Mouse (Mus musculus) layer of hippocampus, postnatal 10 days (tissue): Measurements from ENCODE around the gene Lsamp. TPM values are rescaled to one million over a fixed set of nuclear protein-coding genes. Genes with fewer than 3 reads are reported as not detected.

Source experiments
- DNase-seq, 2 experiments: peaks; one replicate each; pipeline ENCODE4 v3.0.0; 2021; ENCODE audit warnings: low spot score in 2 of 2
- total RNA-seq, 2 experiments: library from RNA; stranded (reverse); gene quantifications; 2 replicates each; pipeline ENCODE4 v1.2.3; 2021

Lsamp gene
- total RNA-seq, 2 experiments from 2014 or later: 527 to 565 TPM

- DNase-seq: no peak
Measured at GRCm38 (mm10) chr16:42016791-42017643, 2032.9 kb downstream of the Lsamp start.

- DNase-seq: no peak
Measured at GRCm38 (mm10) chr16:42022566-42022965, 2038.4 kb downstream of the Lsamp start.

- no peak for DNase-seq
Measured at GRCm38 (mm10) chr16:42032030-42032429, 2047.9 kb downstream of the Lsamp start.

GRCm38 (mm10) chr16:42033449-42033848 is 2049.3 kb downstream of the Lsamp start:
- DNase-seq: no peak

GRCm38 (mm10) chr16:42048138-42048537 is 2064.0 kb downstream of the Lsamp start:
- DNase-seq: no peak

GRCm38 (mm10) chr16:42059927-42060326 is 2075.8 kb downstream of the Lsamp start:
- DNase-seq: no peak

- DNase-seq: no peak
Measured at GRCm38 (mm10) chr16:42074325-42074724, 2090.2 kb downstream of the Lsamp start.

GRCm38 (mm10) chr16:42079573-42079972 is 2095.4 kb downstream of the Lsamp start:
- no peak for DNase-seq

- no peak for DNase-seq
Measured at GRCm38 (mm10) chr16:42081611-42082010, 2097.4 kb downstream of the Lsamp start.

GRCm38 (mm10) chr16:42097510-42097909 is 2113.3 kb downstream of the Lsamp start:
- no peak for DNase-seq

GRCm38 (mm10) chr16:42102186-42102585 is 2118.0 kb downstream of the Lsamp start:
- DNase-seq: no peak

- DNase-seq: peak; percentile 15 to 31
Measured at GRCm38 (mm10) chr16:42102635-42103034, 2118.5 kb downstream of the Lsamp start.

- DNase-seq: no peak
Measured at GRCm38 (mm10) chr16:42112251-42112650, 2128.1 kb downstream of the Lsamp start.

GRCm38 (mm10) chr16:42113246-42113645 is 2129.1 kb downstream of the Lsamp start:
- DNase-seq: no peak

- DNase-seq: no peak
Measured at GRCm38 (mm10) chr16:42121788-42122187, 2137.6 kb downstream of the Lsamp start.

- no peak for DNase-seq
Measured at GRCm38 (mm10) chr16:42123826-42124225, 2139.7 kb downstream of the Lsamp start.

GRCm38 (mm10) chr16:42126061-42126460 is 2141.9 kb downstream of the Lsamp start:
- no peak for DNase-seq

GRCm38 (mm10) chr16:42147164-42147563 is 2163.0 kb downstream of the Lsamp start:
- DNase-seq: no peak

GRCm38 (mm10) chr16:42149216-42149942 is 2165.2 kb downstream of the Lsamp start:
- no peak for DNase-seq

GRCm38 (mm10) chr16:42152640-42153039 is 2168.5 kb downstream of the Lsamp start:
- DNase-seq: no peak

- DNase-seq: no peak
Measured at GRCm38 (mm10) chr16:42157816-42158215, 2173.7 kb downstream of the Lsamp start.

GRCm38 (mm10) chr16:42164941-42165340 is 2180.8 kb downstream of the Lsamp start:
- peak; percentile 88 for DNase-seq
